Mouse (Mus musculus) cortical plate, adult 2 months (tissue): ENCODE measurements at regions not wholly inside any gene's neighbourhood (a gene's known extent, or its start where the extent isn't known, plus 50 kb on each side); places are given as distances from the start of the nearest gene placed in this dataset.

Experiments
- CTCF ChIP-seq: fragments of 200-500 bp; IDR thresholded peaks from 2 replicates; pipeline ENCODE4 v1.5.1; 2011; ENCODE audit warnings: mild to moderate bottlenecking, control low read depth, low read length; ENCODE audit not compliant: insufficient read depth; ENCODE audit errors: extremely low read depth
- POLR2A ChIP-seq: fragments of 200-500 bp; IDR thresholded peaks from 2 replicates; pipeline ENCODE4 v1.6.1; 2011; ENCODE audit warnings: mild to moderate bottlenecking, low read length, control low read depth; ENCODE audit not compliant: insufficient read depth; ENCODE audit errors: extremely low read depth

GRCm38 (mm10) chr7:115362117-115362516 lies 618.6 kb downstream of the Insc start:
- TF ChIP-seq CTCF: no peak
- TF ChIP-seq POLR2A: no peak
